Mouse (Mus musculus): ENCODE results near the gene Eef1akmt2. TPM values are rescaled to one million over a fixed set of nuclear protein-coding genes. Genes with fewer than 3 reads are reported as not detected.

Eef1akmt2 gene
- total and polyA plus RNA-seq, 3 experiments: 5.2 to 7.7 (median 7.7) TPM

DNA sequence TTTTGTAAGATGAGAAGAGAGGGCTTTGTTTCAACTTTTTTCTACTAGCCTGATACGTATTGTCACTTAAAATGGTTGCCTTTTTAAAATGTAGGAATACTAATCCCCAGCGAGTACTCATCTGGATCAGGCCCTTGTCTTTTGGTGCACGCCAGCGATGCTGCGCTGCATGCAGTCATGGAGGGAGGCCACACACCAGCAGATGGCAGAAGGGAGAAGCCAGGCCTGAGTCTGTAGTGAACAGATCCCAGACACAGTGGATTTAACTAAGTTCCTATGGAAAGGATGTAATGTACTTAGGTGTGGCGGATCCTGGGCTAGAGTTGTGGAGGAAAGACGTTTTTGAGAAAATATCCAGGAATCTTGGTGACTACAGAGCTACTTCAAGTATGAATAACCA lies 31.6 kb upstream of the Eef1akmt2 start:
- no peaks in the 10 kb centered on the region for H3K27me3 ChIP-seq (ENCODE audit: control insufficient read depth, insufficient read depth, low read length)
- no peaks in the 10 kb centered on the region for H3K79me2 ChIP-seq (replicated peaks; ENCODE audit: control insufficient read depth, insufficient read depth, low read length)
- 88% methylated on average over 7 of the region's 7 CpGs for WGBS
- no peak for DNase-seq
- peaks cover 5% of the 10 kb centered on the region; the same call in 1 of the 2 replicates for H3K36me3 ChIP-seq (ENCODE audit: control insufficient read depth, insufficient read depth, low read length)
- H3K4me3 ChIP-seq: no peak overlapping the region
- H3K27ac ChIP-seq: no peak overlapping the region
- 0 out of 2 replicates have a peak, but pooled peaks cover 2% of the 10 kb centered on the region for H3K4me1 ChIP-seq (ENCODE audit: control insufficient read depth, insufficient read depth, low read length)
- intact Hi-C loops (cut with DNase I): loop anchor here (5.0 kb wide), 2 partner anchors 88 to 113 kb away; no protein-coding TSS in a partner anchor
- TF ChIP-seq CTCF (IDR thresholded peaks at IDR 0.05): peak; percentile 55
- no peak for TF ChIP-seq POLR2A (IDR thresholded peaks at IDR 0.05; ENCODE audit: insufficient read depth, low read depth, low read length)
- no peak for TF ChIP-seq EP300 (IDR thresholded peaks at IDR 0.05; ENCODE audit: insufficient read depth, low read depth, low read length)
- H3K9ac ChIP-seq (ENCODE audit: low read depth, low read length): no peak overlapping the region

DNA sequence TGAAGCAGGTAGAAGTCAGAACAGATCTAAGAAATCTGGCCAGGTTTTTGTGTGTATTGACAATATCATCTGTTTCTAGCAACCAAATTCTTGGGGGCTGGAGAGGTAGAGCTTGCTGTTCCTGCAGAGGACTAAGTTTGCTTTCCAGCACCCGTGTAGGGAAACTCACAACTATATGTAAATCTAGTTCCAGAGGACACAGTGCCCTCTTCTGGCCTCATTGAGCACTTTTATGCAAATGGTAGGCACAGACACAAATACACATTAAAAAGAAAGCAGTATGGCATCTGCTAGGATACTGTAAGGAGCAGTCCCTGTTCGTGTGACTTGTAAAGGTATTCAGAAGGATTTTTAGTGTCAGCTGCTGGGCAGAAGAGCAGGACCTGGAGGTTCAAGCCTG lies 29.9 kb upstream of the Eef1akmt2 start:
- Histone ChIP-seq H3K27me3 (ENCODE audit: control insufficient read depth, insufficient read depth, low read length) (no peaks in the 10 kb centered on the region), H3K4me3 (no peak overlapping the region), H3K9ac (ENCODE audit: low read depth, low read length) (no peak overlapping the region), H3K36me3 (ENCODE audit: control insufficient read depth, insufficient read depth, low read length) (peaks cover 5% of the 10 kb centered on the region; the same call in 1 of the 2 replicates), H3K4me1 (ENCODE audit: control insufficient read depth, insufficient read depth, low read length) (0 out of 2 replicates have a peak, but pooled peaks cover 2% of the 10 kb centered on the region), H3K27ac (no peak overlapping the region), H3K79me2 (replicated peaks; ENCODE audit: control insufficient read depth, insufficient read depth, low read length) (no peaks in the 10 kb centered on the region)
- no peak for DNase-seq
- WGBS: 70% methylated on average over 2 of the region's 2 CpGs
- TF ChIP-seq POLR2A (IDR thresholded peaks at IDR 0.05; ENCODE audit: insufficient read depth, low read depth, low read length) (no peak), CTCF (IDR thresholded peaks at IDR 0.05) (peak; percentile 58)
- intact Hi-C loops (cut with DNase I): loop anchor here (2.0 to 5.0 kb wide), 3 partner anchors 90 to 226 kb away; no protein-coding TSS in a partner anchor

DNA sequence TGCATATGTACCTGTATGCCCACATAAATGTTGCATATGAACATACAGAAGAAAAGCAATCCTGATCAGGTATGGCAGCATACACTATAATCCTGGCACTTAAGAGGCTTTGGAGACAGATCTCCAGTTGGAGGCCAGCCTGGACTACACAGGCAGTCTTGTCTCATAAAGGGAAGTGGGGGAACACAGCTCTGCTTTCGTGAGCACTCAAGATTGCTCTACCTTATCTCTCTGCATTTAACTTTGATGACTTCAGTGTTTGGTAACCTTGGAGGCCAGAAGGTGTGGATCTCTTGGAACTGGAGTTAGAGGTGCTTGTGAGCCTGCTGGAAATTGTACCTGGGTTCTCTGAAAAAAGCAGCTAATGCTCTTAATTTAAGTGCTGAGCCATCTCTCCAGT lies 27.8 kb upstream of the Eef1akmt2 start:
- H3K9ac ChIP-seq (ENCODE audit: low read depth, low read length): no peak overlapping the region
- WGBS: 53% methylated on average over 1 of the region's 1 CpGs
- DNase-seq: no peak
- H3K27me3 ChIP-seq (ENCODE audit: control insufficient read depth, insufficient read depth, low read length): no peaks in the 10 kb centered on the region
- no peak overlapping the region for H3K4me3 ChIP-seq
- TF ChIP-seq CTCF (IDR thresholded peaks at IDR 0.05) (no peak), EP300 (IDR thresholded peaks at IDR 0.05; ENCODE audit: insufficient read depth, low read depth, low read length) (no peak), POLR2A (IDR thresholded peaks at IDR 0.05; ENCODE audit: insufficient read depth, low read depth, low read length) (no peak)
- H3K79me2 ChIP-seq (replicated peaks; ENCODE audit: control insufficient read depth, insufficient read depth, low read length): no peaks in the 10 kb centered on the region
- intact Hi-C loops (cut with DNase I): loop anchor here (5.0 kb wide), 2 partner anchors 92 to 117 kb away; no protein-coding TSS in a partner anchor
- H3K36me3 ChIP-seq (ENCODE audit: control insufficient read depth, insufficient read depth, low read length): peaks cover 5% of the 10 kb centered on the region
- no peak overlapping the region for H3K27ac ChIP-seq
- H3K4me1 ChIP-seq (ENCODE audit: control insufficient read depth, insufficient read depth, low read length): 0 out of 2 replicates have a peak, but pooled peaks cover 2% of the 10 kb centered on the region

DNA sequence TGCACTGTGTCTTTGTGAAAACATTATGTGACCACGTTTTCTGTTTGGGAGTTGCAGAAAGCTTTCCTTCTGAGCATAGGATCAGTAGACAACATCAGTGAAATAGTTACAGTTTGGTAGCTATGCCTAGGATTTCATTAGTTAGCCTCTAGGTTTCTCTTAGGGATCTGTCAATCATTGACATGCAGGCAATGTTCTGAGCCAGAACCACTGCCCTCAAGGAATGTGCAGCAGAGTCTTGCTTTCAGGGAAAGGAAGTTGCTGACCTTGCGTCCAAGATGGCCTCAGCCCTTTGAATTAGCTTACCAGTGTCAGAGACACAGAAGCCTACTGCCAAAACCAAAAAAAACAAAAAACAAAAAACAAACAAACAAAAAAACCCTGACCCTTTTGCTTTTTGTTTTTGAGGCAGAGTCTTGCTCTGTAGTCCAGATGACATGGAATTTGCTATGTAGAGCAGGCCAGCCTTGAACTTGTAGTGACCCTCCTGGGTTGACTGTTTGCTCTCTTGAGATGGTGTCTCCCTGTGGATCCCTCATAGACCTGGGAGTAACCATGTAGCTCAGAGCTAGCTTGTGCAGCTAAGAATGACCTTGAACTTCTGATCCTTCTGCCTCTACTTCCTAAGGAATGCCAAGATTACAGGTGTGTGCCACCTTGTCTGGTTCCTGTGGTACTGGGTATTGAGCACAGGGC lies 23.1 kb upstream of the Eef1akmt2 start:
- no peak for DNase-seq
- no peaks in the 10 kb centered on the region for H3K27me3 ChIP-seq (ENCODE audit: control insufficient read depth, insufficient read depth, low read length)
- no peaks in the 10 kb centered on the region for H3K4me1 ChIP-seq (ENCODE audit: control insufficient read depth, insufficient read depth, low read length)
- intact Hi-C loops (cut with DNase I): no loop called here
- H3K79me2 ChIP-seq (replicated peaks; ENCODE audit: control insufficient read depth, insufficient read depth, low read length): no peaks in the 10 kb centered on the region
- TF ChIP-seq EP300 (IDR thresholded peaks at IDR 0.05; ENCODE audit: insufficient read depth, low read depth, low read length): no peak
- TF ChIP-seq POLR2A (IDR thresholded peaks at IDR 0.05; ENCODE audit: insufficient read depth, low read depth, low read length): no peak
- TF ChIP-seq CTCF (IDR thresholded peaks at IDR 0.05): no peak
- 88% methylated on average over 2 of the region's 2 CpGs for WGBS
- no peak overlapping the region for H3K27ac ChIP-seq
- no peak overlapping the region for H3K9ac ChIP-seq (ENCODE audit: low read depth, low read length)
- no peak overlapping the region for H3K4me3 ChIP-seq
- H3K36me3 ChIP-seq (ENCODE audit: control insufficient read depth, insufficient read depth, low read length): peaks cover 5% of the 10 kb centered on the region

DNA sequence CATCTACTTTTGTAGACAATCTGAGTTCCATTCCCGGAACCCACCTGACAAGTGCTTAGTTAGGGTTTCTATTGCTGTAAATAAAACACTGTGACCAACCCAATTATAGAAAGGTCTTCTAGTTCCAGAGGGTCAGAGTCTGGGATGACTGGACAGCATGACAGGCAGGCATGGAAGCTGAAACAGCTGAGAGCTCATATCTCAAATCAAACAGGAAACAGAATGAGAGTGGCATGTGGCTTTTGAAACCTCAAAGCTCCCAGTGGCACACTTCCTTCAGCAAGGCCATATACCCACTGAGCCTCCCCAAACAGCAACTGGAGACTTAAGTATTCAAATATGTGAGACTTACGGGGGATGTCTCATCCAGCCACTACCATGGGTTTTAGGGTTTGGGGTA lies 20.6 kb upstream of the Eef1akmt2 start:
- no peak overlapping the region for H3K27ac ChIP-seq
- no peaks in the 10 kb centered on the region for H3K79me2 ChIP-seq (replicated peaks; ENCODE audit: control insufficient read depth, insufficient read depth, low read length)
- no peak overlapping the region for H3K9ac ChIP-seq (ENCODE audit: low read depth, low read length)
- no peaks in the 10 kb centered on the region for H3K27me3 ChIP-seq (ENCODE audit: control insufficient read depth, insufficient read depth, low read length)
- no peaks in the 10 kb centered on the region; the same call in 1 of the 2 replicates for H3K36me3 ChIP-seq (ENCODE audit: control insufficient read depth, insufficient read depth, low read length)
- intact Hi-C loops (cut with DNase I): no loop called here
- WGBS: 83% methylated on average over 2 of the region's 2 CpGs
- no peak for DNase-seq
- no peak overlapping the region for H3K4me3 ChIP-seq
- no peak for TF ChIP-seq EP300 (IDR thresholded peaks at IDR 0.05; ENCODE audit: insufficient read depth, low read depth, low read length)
- no peak for TF ChIP-seq CTCF (IDR thresholded peaks at IDR 0.05)
- no peak for TF ChIP-seq POLR2A (IDR thresholded peaks at IDR 0.05; ENCODE audit: insufficient read depth, low read depth, low read length)
- H3K4me1 ChIP-seq (ENCODE audit: control insufficient read depth, insufficient read depth, low read length): no peaks in the 10 kb centered on the region

DNA sequence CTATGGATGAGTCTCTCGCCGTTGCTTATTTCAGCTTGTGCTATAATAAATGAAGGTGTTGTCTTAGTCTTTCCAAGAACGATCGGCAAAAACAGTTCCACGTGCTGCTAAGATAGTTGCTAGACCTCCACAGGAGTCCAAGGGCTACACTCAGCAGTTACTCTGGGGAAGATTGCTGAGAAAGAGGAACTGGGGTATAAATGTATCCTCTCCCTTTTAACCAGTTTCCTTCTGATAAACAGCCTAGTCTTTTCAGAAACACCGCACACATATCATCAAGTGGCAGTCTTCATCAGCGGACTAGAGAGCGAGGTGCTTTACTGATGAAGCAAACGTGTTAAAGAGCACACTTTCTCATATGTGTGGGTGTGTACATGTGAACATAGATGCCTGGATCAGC lies 13.8 kb upstream of the Eef1akmt2 start:
- DNase-seq: no peak
- H3K4me3 ChIP-seq: no peak overlapping the region
- peaks cover 3% of the 10 kb centered on the region for H3K79me2 ChIP-seq (replicated peaks; ENCODE audit: control insufficient read depth, insufficient read depth, low read length)
- TF ChIP-seq POLR2A (IDR thresholded peaks at IDR 0.05; ENCODE audit: insufficient read depth, low read depth, low read length): no peak
- no peak for TF ChIP-seq CTCF (IDR thresholded peaks at IDR 0.05)
- TF ChIP-seq EP300 (IDR thresholded peaks at IDR 0.05; ENCODE audit: insufficient read depth, low read depth, low read length): no peak
- no peak overlapping the region for H3K9ac ChIP-seq (ENCODE audit: low read depth, low read length)
- no peaks in the 10 kb centered on the region; the same call in 1 of the 2 replicates for H3K4me1 ChIP-seq (ENCODE audit: control insufficient read depth, insufficient read depth, low read length)
- WGBS: 88% methylated on average over 9 of the region's 9 CpGs
- no peaks in the 10 kb centered on the region for H3K36me3 ChIP-seq (ENCODE audit: control insufficient read depth, insufficient read depth, low read length)
- intact Hi-C loops (cut with DNase I): no loop called here
- H3K27ac ChIP-seq: no peak overlapping the region
- no peaks in the 10 kb centered on the region for H3K27me3 ChIP-seq (ENCODE audit: control insufficient read depth, insufficient read depth, low read length)
